Mouse (Mus musculus): ENCODE data around the gene Fan1.
A peak's percentile ranks its signal among the peaks of the same experiment; 100 is the strongest.

Fan1 gene

DNA sequence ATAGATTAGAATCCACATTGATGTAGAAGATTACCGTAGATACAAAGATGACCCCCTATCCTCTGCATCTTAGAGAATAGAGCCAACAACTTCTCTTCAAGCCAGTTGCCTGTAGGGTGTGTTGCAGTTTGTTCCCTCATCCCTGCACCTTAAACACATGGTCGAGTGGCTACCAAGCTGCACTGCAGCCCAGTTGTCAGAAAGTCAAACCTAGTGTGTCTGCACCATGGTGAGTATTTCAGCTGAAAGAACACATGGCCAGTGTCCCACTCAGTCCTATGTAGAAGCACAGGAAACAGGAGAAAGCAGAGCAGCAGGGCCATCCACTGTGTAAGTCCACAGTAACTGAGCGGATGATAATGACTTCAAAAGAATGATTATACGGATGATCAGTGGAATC lies 46.4 kb downstream of the Fan1 start:
- no peak for DNase-seq

DNA sequence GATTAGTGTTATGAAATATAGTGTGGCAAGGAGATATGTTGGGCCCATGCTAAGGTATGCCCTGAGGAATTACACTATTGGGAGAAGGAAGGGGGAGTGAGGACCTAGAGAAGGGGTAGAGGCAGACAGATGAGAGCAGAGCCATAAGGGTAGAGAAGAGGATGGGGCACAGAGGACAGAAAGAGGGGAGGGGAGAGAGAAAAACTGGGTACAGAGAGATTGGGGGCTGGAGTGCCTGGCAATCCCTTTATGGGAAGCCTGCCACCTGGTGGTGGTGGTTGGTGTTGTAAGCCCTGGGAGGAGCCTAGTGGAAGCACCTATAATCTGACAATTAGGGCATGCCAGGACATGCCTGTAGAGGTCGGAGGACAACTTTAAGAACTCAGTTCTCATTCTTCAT lies 47.0 kb downstream of the Fan1 start:
- DNase-seq, result peak; percentile 84

DNA sequence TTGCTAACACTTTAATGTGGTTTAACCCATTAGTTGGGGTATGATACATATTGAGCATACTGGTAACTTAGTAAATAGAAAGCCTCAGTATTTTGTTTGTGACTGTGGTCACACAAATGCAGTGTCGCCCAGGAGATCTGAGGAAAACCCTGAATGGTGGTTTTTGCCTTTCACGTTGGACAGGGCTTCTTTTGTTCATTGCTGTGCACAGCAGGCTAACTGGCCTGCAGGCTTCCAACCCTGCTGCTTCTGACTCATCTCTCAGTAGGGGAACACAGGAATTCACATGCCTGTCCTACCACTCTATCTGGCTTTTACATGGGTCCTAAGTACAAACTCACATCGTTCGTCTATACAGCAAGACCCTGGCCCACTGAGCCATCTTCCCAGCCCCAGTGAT lies 52.2 kb downstream of the Fan1 start:
- DNase-seq, result no peak

DNA sequence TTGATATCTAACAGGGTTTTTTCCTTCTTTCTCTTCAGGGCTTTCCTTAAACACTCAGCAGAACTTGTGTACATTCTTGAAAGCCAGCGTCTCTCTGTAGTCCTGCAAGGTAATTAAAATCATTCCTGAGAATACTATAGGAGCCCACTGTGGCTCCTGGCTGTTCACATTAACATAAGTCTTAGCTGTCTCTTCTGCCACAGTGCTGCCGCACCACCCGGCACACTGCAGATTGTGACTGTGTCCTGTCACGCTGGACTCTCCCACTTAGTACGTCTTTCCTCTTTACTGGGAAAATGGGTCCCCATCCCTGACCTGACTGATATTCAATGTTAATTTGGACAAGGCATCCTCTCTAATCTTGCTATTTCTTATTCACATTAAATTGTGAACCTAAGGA lies 52.8 kb downstream of the Fan1 start:
- DNase-seq, result no peak

DNA sequence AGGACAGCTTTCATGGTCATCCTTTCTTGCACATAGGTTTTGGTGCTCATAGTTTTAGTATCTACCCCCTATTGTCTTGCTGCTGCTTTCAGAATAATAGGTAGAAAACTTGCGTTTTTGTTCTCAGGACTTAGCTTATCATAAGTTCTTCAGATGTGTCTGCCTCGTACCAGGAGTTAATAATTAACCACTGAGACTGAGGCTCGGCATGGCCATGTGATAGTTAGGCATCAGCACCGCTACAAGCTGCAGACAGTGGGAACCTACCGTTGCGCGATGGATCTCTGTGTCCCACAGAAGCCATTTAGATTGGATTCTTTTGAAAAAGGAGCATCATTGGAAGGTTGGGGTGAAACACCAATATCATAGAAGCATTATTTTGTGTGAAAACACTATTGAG lies 61.1 kb downstream of the Fan1 start:
- peak; percentile 64 for DNase-seq

DNA sequence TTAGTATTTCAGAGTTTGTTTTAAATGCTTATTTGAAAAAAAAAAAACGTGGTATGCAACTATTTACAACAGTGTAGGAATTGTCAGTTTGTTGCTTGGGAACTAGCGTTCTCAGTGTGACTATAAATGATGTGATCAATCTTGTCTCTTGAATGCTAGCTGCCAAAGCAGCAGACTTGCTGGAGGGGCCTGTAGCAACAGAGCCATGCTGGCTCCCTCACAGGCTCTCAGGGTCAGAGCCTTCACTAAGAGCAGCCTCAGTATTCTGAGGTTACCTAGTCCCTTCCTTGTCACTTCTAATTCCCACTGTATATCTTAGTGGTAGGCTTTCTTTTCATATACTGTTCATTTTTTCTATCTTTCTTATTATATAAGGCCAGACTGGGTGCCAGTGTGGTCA lies 63.1 kb downstream of the Fan1 start:
- no peak for DNase-seq

DNA sequence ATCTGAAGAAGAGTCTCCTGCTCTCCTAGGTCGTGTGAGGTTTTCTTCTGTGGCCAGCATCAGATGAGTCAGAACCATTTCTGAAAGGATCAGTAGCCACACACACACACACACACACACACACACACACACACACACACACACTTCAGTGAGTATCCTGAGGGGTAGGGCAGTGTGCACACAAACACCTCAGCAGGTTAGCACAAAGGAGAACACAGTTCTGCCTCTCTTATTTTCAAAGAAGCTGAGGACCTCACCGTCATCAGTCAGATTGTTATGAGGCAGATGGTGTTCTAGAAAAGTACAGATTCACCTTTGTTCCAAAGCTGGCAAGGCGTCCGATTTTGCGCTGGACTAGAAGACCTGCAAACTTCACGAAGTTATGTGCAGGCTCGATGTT lies 63.7 kb downstream of the Fan1 start:
- DNase-seq, result no peak
